26 mouse cellular contexts compared by ENCODE assay signal in genomic region chr17:35554761-35555397, GRCm38 (mm10). TPM values are rescaled to one million over a fixed set of nuclear protein-coding genes. Genes with fewer than 3 reads are reported as not detected.
DNase-seq lines count a peak whose midpoint lies in the region; ATAC-seq and TF ChIP-seq lines count a peak whose summit lies in the region.
"Had no signal": no experiment of that assay in that cellular context is flagged by ENCODE, and none has a peak within 500 bp of the region (broad histone marks: within the 10 kb centered on the region; RNA-seq: fewer than 3 reads in every experiment).

No protein-coding gene starts in this region.

- 93% methylated on average over 17 of the region's 18 CpGs for WGBS in forebrain, embryonic 14.5 days

- H3K9me3 ChIP-seq in E14TG2a.4 (ENCODE audit: low read length) (no peaks in the 10 kb centered on the region), ES-E14 (ENCODE audit: control insufficient read depth, insufficient read depth, low read depth, low read length) (no peaks in the 10 kb centered on the region)
- H3K9me3 ChIP-seq in forebrain, embryonic 14.5 days (replicated peaks; ENCODE audit: control insufficient read depth, low read length), result no peaks in the 10 kb centered on the region
- H3K9me3 ChIP-seq: embryonic facial prominence, embryonic 12.5 days; forebrain, embryonic 13.5 days had no signal

- no peak for ATAC-seq in forebrain, embryonic 14.5 days
- ATAC-seq: forebrain, embryonic 13.5 days; forebrain, embryonic 16.5 days had no signal

- in situ Hi-C loops in ES-E14 (cut with MboI; ENCODE audit: low sequenced_read_pairs in 2 of 2, unreplicated experiment in 2 of 2), result no loop called here

- TF ChIP-seq POLR2A in testis, adult 2 months (IDR thresholded peaks at IDR 0.05; ENCODE audit: control insufficient read depth, low read depth, low read length), result no peak; the same call in 1 of the 2 replicates

- no peaks in the 10 kb centered on the region for H3K27me3 ChIP-seq in testis, adult 2 months (ENCODE audit: control insufficient read depth, insufficient read depth, low read length)
- no peaks in the 10 kb centered on the region for H3K27me3 ChIP-seq in E14TG2a.4 (ENCODE audit: insufficient read depth, low read length)
- no peaks in the 10 kb centered on the region for H3K27me3 ChIP-seq in forebrain, embryonic 14.5 days (replicated peaks; ENCODE audit: control insufficient read depth, insufficient read depth, low read length)
- H3K27me3 ChIP-seq: embryonic facial prominence, embryonic 12.5 days; forebrain, embryonic 13.5 days had no signal

- H3K4me3 ChIP-seq in testis, adult 2 months (ENCODE audit: control insufficient read depth, low read depth, low read length), result peak overlapping the region; percentile 83
- H3K4me3 ChIP-seq in E14TG2a.4 (replicated peaks; ENCODE audit: low read length), result peak overlapping the region; percentile 85
- H3K4me3 ChIP-seq in ES-E14 (ENCODE audit: insufficient read depth in 1 of 2, low read depth in 1 of 2, low read length in 2 of 2, poor library complexity in 1 of 2, severe bottlenecking in 1 of 2), result peak overlapping the region; percentile 70 to 72
- no peak overlapping the region for H3K4me3 ChIP-seq in forebrain, embryonic 14.5 days (ENCODE audit: low read depth, low read length)
- H3K4me3 ChIP-seq: embryonic facial prominence, embryonic 10.5 days; embryonic facial prominence, embryonic 12.5 days; forebrain, embryonic 13.5 days had no signal

- no peak overlapping the region for H3K27ac ChIP-seq in testis, adult 2 months (ENCODE audit: control insufficient read depth, insufficient read depth, low read depth, low read length)
- peak overlapping the region; percentile 64 for H3K27ac ChIP-seq in ES-E14 (ENCODE audit: insufficient read depth, low read depth, low read length, poor library complexity, severe bottlenecking)
- H3K27ac ChIP-seq in forebrain, embryonic 14.5 days (ENCODE audit: low read depth, low read length), result no peak overlapping the region
- H3K27ac ChIP-seq: embryonic facial prominence, embryonic 10.5 days; embryonic facial prominence, embryonic 12.5 days; forebrain, embryonic 13.5 days had no signal

- no peak for DNase-seq in testis, postnatal 14 days (ENCODE audit: low spot score)
- DNase-seq in ES-E14 (ENCODE audit: low read depth, low spot score) (no peak), ZHBTc4 (ENCODE audit: low read depth, low spot score) (peak; percentile 60)
- no peak for DNase-seq in cerebellum, postnatal 25 days
- no peak for DNase-seq in forebrain, embryonic 14.5 days (ENCODE audit: low spot score)
- DNase-seq in thymus, postnatal 25 days, result no peak
- DNase-seq: adrenal gland, adult 2 months; adrenal gland, postnatal 14 days; cerebellum, adult 11 months; cerebellum, adult 18-20 months; cerebellum, adult 8-10 months; cerebellum, adult 9-11 months; cerebellum, postnatal 14 days had no signal

- H3K9ac ChIP-seq in ES-E14 (ENCODE audit: insufficient read depth, low read depth, low read length, poor library complexity, severe bottlenecking), result peak overlapping the region; percentile 79
- H3K9ac ChIP-seq in forebrain, embryonic 14.5 days (ENCODE audit: low read length), result no peak overlapping the region
- H3K9ac ChIP-seq: embryonic facial prominence, embryonic 12.5 days; forebrain, embryonic 13.5 days had no signal

- TF ChIP-seq CTCF in testis, adult 2 months (IDR thresholded peaks at IDR 0.05; ENCODE audit: control insufficient read depth, insufficient read depth, insufficient replicate concordance, low read depth, low read length), result no peak
- TF ChIP-seq CTCF in E14TG2a.4 (conservative IDR thresholded peaks at IDR 0.05; ENCODE audit: low read length), result no peak

- H3K36me3 ChIP-seq in testis, adult 2 months (ENCODE audit: control insufficient read depth, insufficient read depth, low read length), result no peaks in the 10 kb centered on the region
- peaks cover 17% of the 10 kb centered on the region; the same call in 1 of the 2 replicates for H3K36me3 ChIP-seq in E14TG2a.4 (ENCODE audit: insufficient read depth, low read length)
- no peaks in the 10 kb centered on the region for H3K36me3 ChIP-seq in ES-E14 (ENCODE audit: control insufficient read depth, insufficient read depth, low read length, poor library complexity, severe bottlenecking)
- H3K36me3 ChIP-seq in forebrain, embryonic 14.5 days (ENCODE audit: control insufficient read depth, insufficient read depth, low read length), result no peaks in the 10 kb centered on the region
- H3K36me3 ChIP-seq: embryonic facial prominence, embryonic 10.5 days; embryonic facial prominence, embryonic 12.5 days had no signal

- peaks cover 23% of the 10 kb centered on the region for H3K4me1 ChIP-seq in testis, adult 2 months (ENCODE audit: control insufficient read depth, insufficient read depth, low read length)
- H3K4me1 ChIP-seq in E14TG2a.4 (replicated peaks; ENCODE audit: low read depth, low read length) (peaks cover 67% of the 10 kb centered on the region), ES-E14 (ENCODE audit: control insufficient read depth in 2 of 2, insufficient read depth in 2 of 2, low read length in 2 of 2, poor library complexity in 1 of 2) (peaks cover 0 to 27% of the 10 kb centered on the region in 2 experiments; a peak in 1 of 4 replicates)
- H3K4me1 ChIP-seq in forebrain, embryonic 14.5 days (ENCODE audit: control insufficient read depth, insufficient read depth, low read length), result no peaks in the 10 kb centered on the region
- H3K4me1 ChIP-seq: embryonic facial prominence, embryonic 12.5 days; forebrain, embryonic 13.5 days had no signal

- no peak overlapping the region for H3K4me2 ChIP-seq in forebrain, embryonic 14.5 days (ENCODE audit: low read length)
- H3K4me2 ChIP-seq: embryonic facial prominence, embryonic 12.5 days; forebrain, embryonic 13.5 days had no signal

TF ChIP-seq in ES-E14, 5 proteins besides CTCF, POLR2A, EP300 and RAD21:
- TF ChIP-seq MAFK (IDR thresholded peaks at IDR 0.05; ENCODE audit: insufficient read depth, low read depth, low read length) (no peak), ZNF384 (IDR thresholded peaks at IDR 0.05; ENCODE audit: low read depth, low read length) (no peak), ZC3H11A (IDR thresholded peaks at IDR 0.05; ENCODE audit: borderline replicate concordance, low read depth, low read length) (no peak), HCFC1 (IDR thresholded peaks at IDR 0.05; ENCODE audit: borderline replicate concordance, insufficient read depth, low read length) (no peak), CHD2 (IDR thresholded peaks at IDR 0.05; ENCODE audit: low read depth, low read length) (no peak)

RNA-seq across cellular contexts. Expression of gene Cdsn, which starts 3.0 kb away (rescaled TPM):
- polyA plus RNA-seq in testis, adult 2 months (2012; rRNA removed), result 8.7 and 9.5 TPM in 2 replicates
- 1.1 and 1.2 TPM in 2 replicates for total RNA-seq in ES-E14 (2012; rRNA removed)
- polyA plus RNA-seq in forebrain, embryonic 14.5 days (2014; fragmentation: Nextera tagmentation; extraction: Ambion mirVana), result 0.06 TPM in 1 of 2 replicates, not detected in the other
- polyA plus RNA-seq: embryonic facial prominence, embryonic 10.5 days; forebrain, embryonic 11.5 days; forebrain, embryonic 13.5 days; forebrain, embryonic 16.5 days had no signal

RNA-seq across cellular contexts. Expression of gene 2300002M23Rik, which starts 12.4 kb away (rescaled TPM):
- polyA plus RNA-seq in testis, adult 2 months (2012; rRNA removed), result 1.8 TPM in 1 of 2 replicates, not detected in the other
- 0.22 and 0.42 TPM in 2 replicates for total RNA-seq in ES-E14 (2012; rRNA removed)
- polyA plus RNA-seq in forebrain, embryonic 14.5 days (2014; fragmentation: Nextera tagmentation; extraction: Ambion mirVana), result not detected in 2 replicates
- total RNA-seq: adrenal gland, adult 2 months; adrenal gland, postnatal 14 days; adrenal gland, postnatal 4 days; MEL had no signal
- polyA plus RNA-seq: adrenal gland, adult 2 months; brain, embryonic 14.5 days; C2C12; cortical plate, adult 2 months; embryonic facial prominence, embryonic 10.5 days; embryonic facial prominence, embryonic 12.5 days; forebrain, embryonic 11.5 days; forebrain, embryonic 13.5 days; forebrain, embryonic 16.5 days; frontal cortex, adult 2 months had no signal

RNA-seq across cellular contexts. Expression of gene Psors1c2, which starts 21.9 kb away (rescaled TPM):
- polyA plus RNA-seq in testis, adult 2 months (2012; rRNA removed), result 2.5 and 3.6 TPM in 2 replicates
- 4.3 and 8.9 TPM in 2 replicates for total RNA-seq in ES-E14 (2012; rRNA removed)
- polyA plus RNA-seq in forebrain, embryonic 14.5 days (2014; fragmentation: Nextera tagmentation; extraction: Ambion mirVana), result 0.28 and 0.36 TPM in 2 replicates
- total RNA-seq: adrenal gland, adult 2 months; adrenal gland, postnatal 14 days had no signal
- polyA plus RNA-seq: adrenal gland, adult 2 months had no signal

RNA-seq across cellular contexts. Expression of gene Cchcr1, which starts 38.0 kb away (rescaled TPM):
- polyA plus RNA-seq in testis, adult 2 months (2012; rRNA removed), result 294 and 295 TPM in 2 replicates
- 28.5 and 31.8 TPM in 2 replicates for total RNA-seq in ES-E14 (2012; rRNA removed)
- 4.7 and 6.5 TPM in 2 replicates for polyA plus RNA-seq in forebrain, embryonic 14.5 days (2014; fragmentation: Nextera tagmentation; extraction: Ambion mirVana)

RNA-seq across cellular contexts. Expression of gene Tcf19, which starts 38.3 kb away (rescaled TPM):
- polyA plus RNA-seq in testis, adult 2 months (2012; rRNA removed), result 2.5 and 2.6 TPM in 2 replicates
- 7.6 and 10.5 TPM in 2 replicates for total RNA-seq in ES-E14 (2012; rRNA removed)
- 40.8 and 48.8 TPM in 2 replicates for polyA plus RNA-seq in forebrain, embryonic 14.5 days (2014; fragmentation: Nextera tagmentation; extraction: Ambion mirVana)
